Mouse (Mus musculus): ENCODE measurements around the gene Cacul1.

- TF ChIP-seq CTCF (IDR thresholded peaks at IDR 0.05; ENCODE audit: control insufficient read depth, insufficient read depth, insufficient replicate concordance, low read depth, low read length) (no peak), POLR2A (IDR thresholded peaks at IDR 0.05; ENCODE audit: control insufficient read depth, low read depth, low read length) (no peak)
Measured at GRCm38 (mm10) chr19:60529302-60529701, 51.5 kb downstream of the Cacul1 start.

Data from testis, adult 2 months (tissue).